Mouse (Mus musculus): ENCODE results near the gene Eml3. TPM values are rescaled to one million over a fixed set of nuclear protein-coding genes. Genes with fewer than 3 reads are reported as not detected.

Gene Eml3
- polyA plus RNA-seq, 1 experiment = 72.3 TPM

GRCm38 (mm10) chr19:8928689-8929223, 596 bp upstream of the Eml3 start:
- TF ChIP-seq CTCF (IDR thresholded peaks at IDR 0.05; ENCODE audit: extremely low read depth, insufficient read depth, insufficient read length, insufficient replicate concordance) = no peak
- TF ChIP-seq POLR2A (IDR thresholded peaks at IDR 0.05; ENCODE audit: low read depth, low read length) = no peak
- Histone ChIP-seq H3K4me3 (ENCODE audit: extremely low read depth, insufficient read depth, insufficient read length) (peak overlapping the region; percentile 79), H3K36me3 (ENCODE audit: control insufficient read depth, insufficient read depth, low read length) (peaks cover 14% of the 10 kb centered on the region), H3K27ac (ENCODE audit: insufficient read depth, low read length) (peak overlapping the region; percentile 89), H3K27me3 (ENCODE audit: control insufficient read depth, insufficient read depth, low read length) (no peaks in the 10 kb centered on the region), H3K4me1 (ENCODE audit: control insufficient read depth, insufficient read depth, insufficient read length) (peaks cover 17% of the 10 kb centered on the region)
- no peak for DNase-seq (ENCODE audit: low read depth in 1 of 2, low spot score in 2 of 2)
- 55% methylated on average over 16 of the region's 16 CpGs for WGBS

GRCm38 (mm10) chr19:8930117-8930516, 765 bp downstream of the Eml3 start:
- H3K4me3 ChIP-seq (ENCODE audit: extremely low read depth, insufficient read depth, insufficient read length) = peak overlapping the region; percentile 79
- peaks cover 17% of the 10 kb centered on the region for H3K36me3 ChIP-seq (ENCODE audit: control insufficient read depth, insufficient read depth, low read length)
- peak overlapping the region; percentile 89 for H3K27ac ChIP-seq (ENCODE audit: insufficient read depth, low read length)
- no peaks in the 10 kb centered on the region for H3K27me3 ChIP-seq (ENCODE audit: control insufficient read depth, insufficient read depth, low read length)
- peaks cover 17% of the 10 kb centered on the region for H3K4me1 ChIP-seq (ENCODE audit: control insufficient read depth, insufficient read depth, insufficient read length)
- WGBS = 14% methylated on average over 11 of the region's 11 CpGs
- TF ChIP-seq POLR2A (IDR thresholded peaks at IDR 0.05; ENCODE audit: low read depth, low read length) = no peak
- no peak for TF ChIP-seq CTCF (IDR thresholded peaks at IDR 0.05; ENCODE audit: extremely low read depth, insufficient read depth, insufficient read length, insufficient replicate concordance)
- no peak for DNase-seq (ENCODE audit: low read depth in 1 of 2, low spot score in 2 of 2)

DNA sequence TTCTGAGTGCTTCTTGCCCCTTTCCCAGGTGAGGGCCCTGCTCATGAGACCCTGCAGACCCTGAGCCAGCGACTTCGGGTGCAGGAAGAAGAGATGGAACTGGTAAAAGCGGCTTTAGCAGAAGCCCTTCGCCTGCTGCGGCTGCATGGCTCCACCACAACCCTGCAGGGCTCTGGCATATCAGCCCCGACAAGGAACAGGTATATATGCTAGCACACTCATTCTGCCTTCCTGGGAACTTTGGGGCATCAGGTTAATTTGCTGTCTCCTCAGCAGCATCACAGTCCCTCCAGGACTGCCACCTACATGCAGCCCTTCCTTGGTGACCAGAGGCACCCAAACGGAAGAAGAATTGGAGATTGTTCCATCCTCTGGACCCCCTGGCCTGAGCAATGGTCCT, 1.4 kb downstream of the Eml3 start:
- Histone ChIP-seq H3K27me3 (ENCODE audit: control insufficient read depth, insufficient read depth, low read length) (no peaks in the 10 kb centered on the region), H3K36me3 (ENCODE audit: control insufficient read depth, insufficient read depth, low read length) (peaks cover 22% of the 10 kb centered on the region), H3K4me3 (ENCODE audit: extremely low read depth, insufficient read depth, insufficient read length) (no peak overlapping the region; the same call in 1 of the 2 replicates), H3K4me1 (ENCODE audit: control insufficient read depth, insufficient read depth, insufficient read length) (peaks cover 17% of the 10 kb centered on the region), H3K27ac (ENCODE audit: insufficient read depth, low read length) (no peak overlapping the region)
- WGBS = 86% methylated on average over 7 of the region's 7 CpGs
- DNase-seq (ENCODE audit: low read depth in 1 of 2, low spot score in 2 of 2) = no peak
- TF ChIP-seq CTCF (IDR thresholded peaks at IDR 0.05; ENCODE audit: extremely low read depth, insufficient read depth, insufficient read length, insufficient replicate concordance) = no peak
- no peak for TF ChIP-seq POLR2A (IDR thresholded peaks at IDR 0.05; ENCODE audit: low read depth, low read length)

- Histone ChIP-seq H3K27ac (ENCODE audit: insufficient read depth, low read length) (no peak overlapping the region), H3K4me3 (ENCODE audit: extremely low read depth, insufficient read depth, insufficient read length) (no peak overlapping the region), H3K4me1 (ENCODE audit: control insufficient read depth, insufficient read depth, insufficient read length) (peaks cover 7% of the 10 kb centered on the region; the same call in 1 of the 2 replicates), H3K36me3 (ENCODE audit: control insufficient read depth, insufficient read depth, low read length) (peaks cover 24% of the 10 kb centered on the region), H3K27me3 (ENCODE audit: control insufficient read depth, insufficient read depth, low read length) (no peaks in the 10 kb centered on the region)
- no peak for DNase-seq (ENCODE audit: low read depth in 1 of 2, low spot score in 2 of 2)
- 95% methylated on average over 2 of the region's 2 CpGs for WGBS
- no peak for TF ChIP-seq POLR2A (IDR thresholded peaks at IDR 0.05; ENCODE audit: low read depth, low read length)
- no peak for TF ChIP-seq CTCF (IDR thresholded peaks at IDR 0.05; ENCODE audit: extremely low read depth, insufficient read depth, insufficient read length, insufficient replicate concordance)
Observed at GRCm38 (mm10) chr19:8936736-8937135, 7.4 kb downstream of the Eml3 start.

DNA sequence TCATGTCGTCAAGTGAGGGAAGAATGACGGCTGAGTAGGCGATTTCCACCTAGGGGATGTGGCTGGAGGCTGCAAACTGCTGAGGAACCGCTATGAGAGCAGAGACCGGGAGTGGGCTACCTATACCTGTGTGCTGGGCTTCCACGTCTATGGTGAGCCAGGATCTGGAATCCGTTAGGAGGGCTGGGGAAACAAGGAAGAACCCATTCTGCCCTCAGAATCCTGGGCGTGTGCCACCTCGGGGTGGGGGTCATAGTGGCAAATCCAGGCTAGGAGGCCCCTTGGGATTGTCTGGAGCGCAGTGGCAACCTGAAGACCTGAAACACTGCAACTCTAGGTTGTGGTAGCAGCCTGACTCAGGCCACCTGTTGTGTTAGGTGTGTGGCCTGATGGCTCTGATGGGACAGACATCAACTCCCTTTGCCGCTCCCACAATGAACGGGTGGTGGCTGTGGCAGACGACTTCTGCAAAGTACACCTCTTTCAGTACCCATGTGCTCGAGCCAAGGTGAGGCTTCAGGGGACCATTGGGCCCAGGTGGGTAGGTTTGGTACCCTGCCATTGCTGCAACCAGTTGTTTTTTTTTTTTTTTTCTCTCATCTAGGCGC, 11.3 kb downstream of the Eml3 start:
- Histone ChIP-seq H3K27me3 (ENCODE audit: control insufficient read depth, insufficient read depth, low read length) (no peaks in the 10 kb centered on the region), H3K4me1 (ENCODE audit: control insufficient read depth, insufficient read depth, insufficient read length) (peaks cover 17% of the 10 kb centered on the region), H3K36me3 (ENCODE audit: control insufficient read depth, insufficient read depth, low read length) (peaks cover 30% of the 10 kb centered on the region), H3K4me3 (ENCODE audit: extremely low read depth, insufficient read depth, insufficient read length) (no peak overlapping the region), H3K27ac (ENCODE audit: insufficient read depth, low read length) (no peak overlapping the region)
- 88% methylated on average over 15 of the region's 15 CpGs for WGBS
- TF ChIP-seq CTCF (IDR thresholded peaks at IDR 0.05; ENCODE audit: extremely low read depth, insufficient read depth, insufficient read length, insufficient replicate concordance) (no peak), POLR2A (IDR thresholded peaks at IDR 0.05; ENCODE audit: low read depth, low read length) (no peak)
- DNase-seq (ENCODE audit: low read depth in 1 of 2, low spot score in 2 of 2) = no peak

- DNase-seq (ENCODE audit: low read depth in 1 of 2, low spot score in 2 of 2) = no peak
- peak overlapping the region; percentile 36; the same call in 1 of the 2 replicates for H3K4me3 ChIP-seq (ENCODE audit: extremely low read depth, insufficient read depth, insufficient read length)
- H3K36me3 ChIP-seq (ENCODE audit: control insufficient read depth, insufficient read depth, low read length) = peaks cover 31% of the 10 kb centered on the region
- H3K27ac ChIP-seq (ENCODE audit: insufficient read depth, low read length) = peak overlapping the region; percentile 65
- 59% methylated on average over 10 of the region's 10 CpGs for WGBS
- no peaks in the 10 kb centered on the region for H3K27me3 ChIP-seq (ENCODE audit: control insufficient read depth, insufficient read depth, low read length)
- no peak for TF ChIP-seq CTCF (IDR thresholded peaks at IDR 0.05; ENCODE audit: extremely low read depth, insufficient read depth, insufficient read length, insufficient replicate concordance)
- no peak for TF ChIP-seq POLR2A (IDR thresholded peaks at IDR 0.05; ENCODE audit: low read depth, low read length)
- H3K4me1 ChIP-seq (ENCODE audit: control insufficient read depth, insufficient read depth, insufficient read length) = peaks cover 17% of the 10 kb centered on the region
Observed at GRCm38 (mm10) chr19:8941136-8941514, 11.8 kb downstream of the Eml3 start.

Data from spleen, adult 2 months (tissue).